Mouse (Mus musculus) embryonic facial prominence, embryonic 15.5 days (tissue): ENCODE data around the gene Ttc7. TPM values are rescaled to one million over a fixed set of nuclear protein-coding genes. Genes with fewer than 3 reads are reported as not detected.

ENCODE experiments used
- polyA plus RNA-seq: library from polyadenylated mRNA; unstranded; fragments of >200 nt; fragmentation: Nextera tagmentation; extraction: Ambion mirVana; gene quantifications from 2 replicates; pipeline ENCODE4 v1.2.1, GENCODE M21; 2015

Ttc7 gene
- polyA plus RNA-seq, 1 experiment from 2014 or later = 17.3 TPM

Other genes starting within 250 kb of the Ttc7 start
- 20.6 and 21.3 TPM in 2 replicates for gene Socs5, start 175.2 kb upstream of the Ttc7 start, polyA plus RNA-seq
- 102 and 104 TPM in 2 replicates for gene Mcfd2, start 17.0 kb upstream of the Ttc7 start, polyA plus RNA-seq
- not detected in 2 replicates for gene Stpg4, start 144.9 kb downstream of the Ttc7 start, polyA plus RNA-seq
- 878 and 898 TPM in 2 replicates for gene Calm2, start 164.0 kb downstream of the Ttc7 start, polyA plus RNA-seq